ENCODE assay signal across 11 mouse cellular contexts in the genomic region with DNA sequence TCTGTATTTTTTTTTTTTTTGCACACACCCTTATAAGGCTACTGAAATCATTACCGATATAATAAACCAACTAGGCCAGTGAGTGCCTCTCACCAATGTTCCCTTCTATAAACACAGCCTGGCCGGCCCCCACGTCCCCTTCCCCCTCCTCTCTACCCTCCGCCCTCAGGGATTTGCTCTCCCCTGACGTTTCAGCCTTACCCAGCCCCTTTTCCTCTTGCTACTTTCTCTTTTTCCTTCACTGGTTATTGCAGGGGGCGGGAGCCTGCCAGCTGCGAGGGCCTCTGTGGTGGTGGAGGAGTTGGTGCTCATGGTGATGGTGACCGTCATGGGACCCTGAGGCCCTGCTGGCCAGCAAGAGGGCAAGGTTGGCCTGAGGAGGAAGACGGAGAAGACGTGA.
DNase-seq lines count a peak whose midpoint lies in the region; ATAC-seq lines count a peak whose summit lies in the region.
"Had no signal": no experiment of that assay in that cellular context is flagged by ENCODE, and none has a peak within 500 bp of the region (broad histone marks: within the 10 kb centered on the region; RNA-seq: fewer than 3 reads in every experiment).

No protein-coding gene starts in this region.

- H3K9me3 ChIP-seq in intestine, embryonic 15.5 days: no peaks in the 10 kb centered on the region
- no peaks in the 10 kb centered on the region for H3K9me3 ChIP-seq in limb, embryonic 12.5 days
- H3K9me3 ChIP-seq in forebrain, embryonic 15.5 days: no peaks in the 10 kb centered on the region

- H3K4me3 ChIP-seq in intestine, embryonic 15.5 days (replicated peaks): peak overlapping the region; percentile 39
- H3K4me3 ChIP-seq in limb, embryonic 12.5 days (replicated peaks): no peak overlapping the region
- no peak overlapping the region for H3K4me3 ChIP-seq in forebrain, embryonic 15.5 days
- H3K4me3 ChIP-seq: erythroblast, embryonic 14.5 days had no signal

- peaks cover 60% of the 10 kb centered on the region for H3K4me1 ChIP-seq in intestine, embryonic 15.5 days (replicated peaks)
- H3K4me1 ChIP-seq in limb, embryonic 12.5 days (replicated peaks): peaks cover 42% of the 10 kb centered on the region
- no peaks in the 10 kb centered on the region for H3K4me1 ChIP-seq in forebrain, embryonic 15.5 days

- peak; percentile 56 for ATAC-seq in intestine, embryonic 15.5 days
- ATAC-seq in limb, embryonic 12.5 days (ENCODE audit: insufficient number of reproducible peaks, insufficient read depth, low FRiP score, low TSS enrichment, low read depth): no peak
- ATAC-seq in forebrain, embryonic 15.5 days (replicated peaks): no peak

- intact Hi-C loops in heart, postnatal 10 days (cut with DNase I): no loop called here

- H3K27ac ChIP-seq in intestine, embryonic 15.5 days: peak overlapping the region; percentile 87
- 0 out of 2 replicates have a peak overlapping the region, but pooled peaks have one; percentile 25 for H3K27ac ChIP-seq in limb, embryonic 12.5 days
- no peak overlapping the region for H3K27ac ChIP-seq in forebrain, embryonic 15.5 days (replicated peaks)
- H3K27ac ChIP-seq: macrophage had no signal

- DNase-seq in heart, postnatal 4 days: peak; percentile 26
- DNase-seq in heart, postnatal 10 days: no peak
- peak; percentile 39 for DNase-seq in ovary, postnatal 14 days (ENCODE audit: low spot score)
- DNase-seq in T-cell, adult 2 months (ENCODE audit: low spot score): no peak
- DNase-seq in layer of hippocampus, adult 9-10 months (ENCODE audit: low spot score): no peak
- DNase-seq: cerebellum, adult 2 months had no signal

- H3K36me3 ChIP-seq in intestine, embryonic 15.5 days: no peaks in the 10 kb centered on the region
- no peaks in the 10 kb centered on the region for H3K36me3 ChIP-seq in limb, embryonic 12.5 days
- H3K36me3 ChIP-seq in forebrain, embryonic 15.5 days: no peaks in the 10 kb centered on the region

- H3K4me2 ChIP-seq in intestine, embryonic 15.5 days (replicated peaks): peak overlapping the region; percentile 59
- H3K4me2 ChIP-seq in limb, embryonic 12.5 days: peak overlapping the region; percentile 16; the same call in 1 of the 2 replicates
- H3K4me2 ChIP-seq in forebrain, embryonic 15.5 days (replicated peaks): no peak overlapping the region

- H3K27me3 ChIP-seq in intestine, embryonic 15.5 days (replicated peaks): no peaks in the 10 kb centered on the region
- no peaks in the 10 kb centered on the region for H3K27me3 ChIP-seq in limb, embryonic 12.5 days
- no peaks in the 10 kb centered on the region for H3K27me3 ChIP-seq in forebrain, embryonic 15.5 days

- peak overlapping the region; percentile 51 for H3K9ac ChIP-seq in intestine, embryonic 15.5 days
- H3K9ac ChIP-seq in limb, embryonic 12.5 days (replicated peaks): no peak overlapping the region
- H3K9ac ChIP-seq in forebrain, embryonic 15.5 days (replicated peaks): no peak overlapping the region

- WGBS in intestine, embryonic 15.5 days: 18% methylated on average over 10 of the region's 10 CpGs
- WGBS in limb, embryonic 12.5 days: 52% methylated on average over 10 of the region's 10 CpGs
- WGBS in forebrain, embryonic 15.5 days: 73% methylated on average over 10 of the region's 10 CpGs

Comparison
In these comparisons a context has a peak if more than half of its experiments do, and no peak if none do; other contexts are left out.
1. DNase-seq: peak in heart, postnatal 4 days (single experiment) and ovary, postnatal 14 days (single experiment); none in heart, postnatal 10 days (0 of 2), T-cell, adult 2 months (single experiment) and layer of hippocampus, adult 9-10 months (single experiment).